Mouse (Mus musculus) effector memory CD4-positive, alpha-beta T cell, adult 5 months (primary cell): Measurements from ENCODE around the gene Ccdc50. TPM values are rescaled to one million over a fixed set of nuclear protein-coding genes. Genes with fewer than 3 reads are reported as not detected.

Experiments
- polyA plus RNA-seq: library from polyadenylated mRNA; unstranded; fragments of 100-300 nt; shearing (Covaris generic); gene quantifications from one replicate; pipeline ENCODE4 v1.2.1, GENCODE M21; 2017

The Ccdc50 gene
- polyA plus RNA-seq, result 73.2 TPM

GRCm38 (mm10) chr16:27388761-27389451 lies at the start of gene Ccdc50:
TSS of gene Ccdc50 (plus strand) at chr16:27388869.

GRCm38 (mm10) chr16:27370191-27370590 lies 18.5 kb upstream of the Ccdc50 start, which contains the start of gene Uts2b:
TSS of gene Uts2b (minus strand) at chr16:27370239.

Other genes starting within 250 kb of the Ccdc50 start
- gene Ostn, start 81.4 kb upstream of the Ccdc50 start, polyA plus RNA-seq, result not detected
- not detected for gene Uts2b, start 18.6 kb upstream of the Ccdc50 start, polyA plus RNA-seq